Mouse (Mus musculus) spleen, adult 2 months (tissue): ENCODE measurements around the gene Gm3409.
"Not testable (repeated sequence)": the region's sequence is repeated elsewhere in the genome, so short reads cannot be mapped to it uniquely, and the experiment has no call there.

Experiments used
- CTCF ChIP-seq: fragments of 200-500 bp; IDR thresholded peaks from 2 replicates; pipeline ENCODE4 v1.5.1; 2011; ENCODE audit warnings: mild to moderate bottlenecking, inconsistent platforms; ENCODE audit not compliant: insufficient read depth, insufficient read length, insufficient replicate concordance; ENCODE audit errors: extremely low read depth
- POLR2A ChIP-seq: fragments of 200-500 bp; IDR thresholded peaks from 2 replicates; pipeline ENCODE4 v1.6.1; 2011; ENCODE audit warnings: low read depth, low read length, inconsistent platforms

DNA sequence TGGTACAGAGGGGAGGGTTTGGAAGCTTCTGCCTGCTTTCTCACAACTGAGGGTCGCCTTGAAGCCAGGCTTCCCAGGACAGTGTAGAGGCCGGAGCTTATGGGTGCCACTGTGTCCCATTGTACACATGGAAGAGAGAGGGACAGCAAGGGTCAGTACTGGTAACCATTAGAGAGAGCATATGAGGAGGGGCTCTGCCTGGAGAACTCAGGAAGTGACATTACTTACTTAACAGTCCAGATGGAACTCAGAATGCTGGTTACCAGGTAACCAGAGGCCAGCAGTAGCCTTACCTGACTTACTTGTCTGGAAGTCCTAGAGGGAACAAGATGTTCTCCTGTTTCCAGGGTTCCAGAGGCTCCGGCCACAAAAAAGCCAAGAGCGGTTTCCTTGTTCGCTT lies 35.3 kb upstream of the Gm3409 start, which contains the start of gene 4930449I24Rik:
- TF ChIP-seq POLR2A, CTCF: not testable (repeated sequence)
